Mouse (Mus musculus): ENCODE data around the gene Tnrc18.
A peak's percentile ranks its signal among the peaks of the same experiment; 100 is the strongest.

The Tnrc18 gene

DNA sequence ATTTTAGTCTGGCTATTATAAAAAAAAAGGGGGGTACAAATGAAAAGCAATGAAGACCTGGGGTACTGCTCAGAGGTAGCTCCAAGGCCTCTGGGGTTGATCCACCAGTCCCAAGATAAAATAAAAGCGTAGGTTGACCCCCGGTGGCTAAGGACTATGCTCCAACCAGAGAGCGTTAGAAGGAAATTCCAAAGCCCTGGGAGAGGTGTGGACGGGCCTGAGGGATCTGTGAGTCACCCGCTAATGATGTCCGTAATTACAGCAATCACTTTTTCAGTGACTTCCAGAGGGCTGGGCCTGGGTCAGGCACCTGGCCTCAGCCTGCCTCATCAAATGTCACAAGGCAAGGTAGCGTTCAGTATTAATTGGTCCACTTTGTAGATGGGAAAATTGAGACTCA is 9.8 kb downstream of the Tnrc18 start:
- DNase-seq, result no peak

DNA sequence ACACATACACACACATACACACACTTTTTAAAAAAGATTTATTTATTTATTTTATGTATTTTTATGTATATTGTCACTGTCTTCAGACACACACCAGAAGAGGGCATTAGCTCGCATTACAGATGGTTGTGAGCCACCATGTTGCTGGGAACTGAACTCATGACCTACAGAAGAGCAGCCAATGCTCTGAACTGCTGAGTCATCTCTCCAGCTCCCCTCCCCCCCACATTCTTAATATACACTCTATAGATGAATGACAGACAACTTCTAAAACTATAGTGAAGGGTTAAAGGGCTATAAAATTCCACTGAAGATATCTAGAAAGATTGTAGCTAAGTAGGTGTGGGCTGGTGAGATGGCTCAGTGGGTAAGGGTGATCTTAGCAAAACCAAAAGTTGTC is 13.7 kb downstream of the Tnrc18 start:
- no peak for DNase-seq

DNA sequence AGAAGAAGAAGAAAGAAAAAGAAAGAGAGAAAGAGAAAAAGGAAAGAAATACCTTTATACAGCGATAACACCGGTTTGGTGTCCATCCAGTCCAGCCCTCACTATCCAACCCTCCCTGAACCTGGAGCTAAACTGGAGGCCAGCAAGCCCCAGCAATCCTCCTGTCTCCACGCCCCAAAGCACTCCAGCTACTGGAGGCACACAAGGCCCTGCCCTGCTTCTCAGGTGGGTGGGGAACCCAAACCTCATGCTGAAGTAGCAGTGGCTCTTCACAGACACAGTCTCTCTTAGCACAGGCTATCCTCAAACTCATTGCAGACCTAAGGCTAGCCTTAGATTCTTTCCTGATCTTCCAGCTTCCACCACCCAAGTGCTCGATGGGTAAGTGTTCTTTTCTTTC is 14.6 kb downstream of the Tnrc18 start:
- DNase-seq, result no peak

DNA sequence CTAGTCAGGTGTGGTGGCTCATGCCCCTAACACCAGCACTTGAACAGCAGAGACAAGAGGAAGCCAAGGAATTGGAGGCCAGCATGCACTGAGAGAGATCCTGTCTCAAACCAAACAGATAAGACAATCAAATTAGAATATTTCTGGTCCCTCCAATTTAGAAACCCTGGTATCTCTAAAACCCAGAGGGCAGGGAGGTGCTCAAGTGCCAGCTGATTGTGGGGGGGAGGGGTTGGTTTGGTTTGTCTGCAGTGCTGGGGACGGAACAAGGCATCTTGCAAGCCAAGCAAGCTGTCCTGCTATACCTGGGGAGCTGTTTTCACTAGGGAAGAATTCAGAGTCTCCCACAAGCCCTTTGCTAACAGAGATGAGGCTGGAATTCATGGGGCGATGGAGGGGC is 15.5 kb downstream of the Tnrc18 start:
- no peak for DNase-seq

DNA sequence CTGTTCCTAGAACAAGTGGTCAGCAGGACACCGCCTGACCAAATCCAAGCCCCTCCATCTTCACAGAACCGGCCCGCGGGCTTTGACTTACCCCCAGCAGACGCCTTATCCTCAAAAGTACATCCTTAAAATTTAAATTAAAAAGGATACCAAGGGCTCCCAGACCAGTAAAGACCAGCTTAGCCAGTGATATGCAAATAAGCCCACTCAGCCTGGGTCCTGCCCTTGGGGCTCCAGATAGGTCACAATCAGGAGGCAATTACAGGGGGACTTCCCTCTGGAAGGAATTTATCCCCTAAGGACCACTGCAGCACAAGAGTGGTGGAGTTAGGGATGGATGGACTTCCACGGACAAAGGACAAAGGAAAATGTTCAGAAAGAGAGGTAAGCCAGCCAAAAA is 16.8 kb downstream of the Tnrc18 start:
- DNase-seq, result no peak

DNA sequence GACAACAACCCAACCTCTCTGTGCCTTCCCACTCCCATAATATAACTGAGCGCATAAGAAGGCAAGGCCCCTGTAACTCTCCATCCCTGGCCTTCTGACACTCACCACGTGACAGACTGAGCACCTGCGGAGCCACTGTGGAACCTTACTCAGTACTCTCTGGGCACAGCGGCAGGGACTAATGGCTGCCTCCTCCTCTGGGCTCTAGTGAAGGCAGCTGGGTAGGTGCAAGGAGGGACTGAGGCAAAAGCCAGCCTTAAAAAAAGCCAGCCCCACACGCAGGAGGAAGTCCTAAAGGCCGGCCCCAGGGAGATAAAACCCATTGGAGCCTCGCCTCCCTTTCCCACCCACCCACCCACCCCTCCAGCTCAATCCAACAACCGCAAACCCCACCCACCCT is 17.3 kb downstream of the Tnrc18 start:
- peak; percentile 23 for DNase-seq

DNA sequence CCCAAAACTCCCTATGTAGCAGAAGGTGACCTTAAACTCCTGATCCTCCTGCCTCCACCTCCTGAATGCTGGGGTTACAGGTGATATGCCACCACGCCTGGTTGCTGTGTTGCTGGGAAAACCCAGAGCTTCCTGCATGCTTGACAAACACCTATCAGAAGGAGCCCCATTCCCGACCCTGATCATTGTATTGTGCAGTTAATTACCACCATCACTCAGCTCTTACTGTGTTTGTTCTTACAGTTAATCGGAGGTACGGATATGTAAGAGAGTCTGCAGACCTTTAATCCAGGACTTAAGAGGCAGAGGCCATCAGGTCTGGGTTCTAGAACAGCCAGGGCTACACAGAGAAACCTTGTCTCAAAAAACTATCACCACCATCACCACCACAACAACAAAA is 18.2 kb downstream of the Tnrc18 start:
- DNase-seq, result no peak

DNA sequence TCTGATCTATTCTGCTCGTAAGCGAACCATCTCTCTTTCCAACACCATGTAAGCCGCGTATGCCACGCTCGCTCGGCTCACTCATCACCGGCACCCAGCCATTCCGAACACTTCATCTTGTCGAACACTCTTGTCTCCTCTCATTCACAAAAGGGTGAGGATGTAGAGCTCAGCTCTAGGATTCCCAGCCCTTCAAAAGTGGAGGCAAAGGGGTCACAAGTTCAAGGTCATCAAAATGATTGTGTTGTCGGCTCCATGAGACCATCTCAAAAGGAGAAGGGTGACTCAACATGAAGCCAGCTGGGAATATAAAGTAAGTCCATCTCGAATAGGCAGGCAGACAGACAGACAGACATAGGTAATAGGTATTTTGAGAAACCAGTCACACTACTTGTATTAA is 19.3 kb downstream of the Tnrc18 start:
- no peak for DNase-seq

DNA sequence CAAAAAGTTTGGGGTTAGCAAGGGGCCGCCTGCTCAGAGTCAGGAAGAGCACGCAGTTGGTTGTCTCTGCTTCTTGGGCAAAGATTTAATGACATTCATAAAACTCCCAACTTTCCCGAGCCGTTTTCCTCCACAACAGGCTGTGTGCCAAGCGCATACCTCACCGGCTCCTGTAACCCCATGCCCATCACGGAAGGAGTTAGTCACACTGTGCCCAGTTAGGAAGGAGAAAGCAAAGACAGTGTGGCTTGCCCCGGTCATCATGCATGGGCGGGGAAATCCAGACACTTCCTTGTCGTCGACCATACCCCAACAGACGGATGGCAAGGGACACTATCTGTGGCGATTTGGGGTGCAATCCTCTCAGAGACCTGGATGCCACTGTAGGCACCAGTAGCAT is 19.8 kb downstream of the Tnrc18 start:
- DNase-seq, result no peak

DNA sequence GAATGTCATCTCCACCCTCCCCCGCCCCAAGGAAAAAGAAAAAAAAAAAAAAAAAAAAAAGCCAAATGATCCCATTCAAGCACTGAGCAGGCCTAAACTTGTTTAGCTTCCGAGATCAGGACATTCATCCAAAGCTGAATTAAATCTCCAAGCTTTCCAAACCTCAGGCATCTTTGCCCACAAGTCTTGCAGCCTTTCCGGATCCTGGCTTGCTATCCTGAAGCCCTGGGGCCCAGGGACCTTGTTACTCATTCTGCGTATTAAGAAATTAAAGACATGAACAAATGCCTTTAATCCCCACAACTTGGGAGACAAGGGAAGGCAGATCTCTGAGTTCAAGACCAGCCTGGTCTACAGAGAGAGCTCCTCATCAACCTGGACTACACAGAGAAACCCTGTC is 20.5 kb downstream of the Tnrc18 start:
- DNase-seq, result no peak

DNA sequence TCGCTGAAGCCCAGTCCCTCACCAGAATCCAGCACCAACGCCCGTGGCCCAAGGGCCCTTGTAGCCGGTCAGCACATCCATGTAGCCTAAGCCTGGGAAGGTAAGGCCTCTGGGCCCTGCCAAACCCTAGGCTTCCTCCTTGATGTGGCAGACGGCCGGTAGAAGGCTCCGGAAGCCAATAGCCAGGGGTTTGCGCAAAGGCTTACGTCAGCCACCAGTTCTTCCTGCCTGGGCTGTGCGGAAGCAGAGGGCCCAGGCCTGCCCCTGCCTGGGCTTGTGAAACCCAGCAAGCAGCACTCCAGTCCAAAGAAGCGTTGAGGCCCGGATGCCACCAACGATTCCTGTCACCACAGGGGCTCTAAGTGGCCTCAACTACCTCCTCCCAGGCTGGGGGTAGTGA is 22.9 kb downstream of the Tnrc18 start:
- DNase-seq, result peak; percentile 84

DNA sequence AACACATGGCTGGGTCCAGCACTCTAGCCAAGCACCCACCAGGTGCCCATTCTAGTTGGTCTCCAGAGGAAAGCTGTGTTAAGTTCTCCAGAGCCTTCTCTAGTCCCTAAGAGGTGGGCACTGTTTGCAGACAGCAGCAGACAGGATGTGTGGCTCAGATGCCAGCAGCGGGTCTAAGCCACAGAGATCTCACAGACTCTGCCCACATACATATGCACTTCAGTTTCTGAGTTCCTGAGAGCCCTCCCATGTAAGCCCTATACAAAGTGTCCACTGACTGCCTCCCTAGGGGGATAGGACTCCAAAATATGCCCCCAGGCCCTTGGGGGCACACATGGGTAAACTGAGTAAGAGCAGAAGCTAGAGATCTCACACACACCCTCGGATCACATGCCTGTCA is 23.3 kb downstream of the Tnrc18 start:
- peak; percentile 69 for DNase-seq

DNA sequence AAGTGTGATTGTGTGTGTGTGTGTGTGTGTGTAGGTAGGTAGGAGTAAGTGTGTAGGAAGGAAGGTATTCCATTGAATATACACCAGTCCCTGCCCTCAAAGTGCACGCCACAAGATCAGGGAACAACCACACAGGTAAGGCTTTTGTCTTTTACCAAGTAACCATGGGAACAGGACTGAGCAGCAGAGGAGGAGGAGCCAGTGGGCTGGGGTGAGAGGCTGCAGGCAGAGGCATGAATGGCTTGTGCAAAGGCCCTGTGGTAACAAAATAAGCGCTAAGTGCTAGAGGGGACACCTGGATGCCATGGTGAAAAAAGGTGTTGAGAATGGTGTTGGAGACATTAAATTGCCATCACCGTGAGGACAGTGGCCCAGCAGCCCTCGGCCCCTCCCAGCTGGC is 24.9 kb downstream of the Tnrc18 start:
- DNase-seq, result no peak

DNA sequence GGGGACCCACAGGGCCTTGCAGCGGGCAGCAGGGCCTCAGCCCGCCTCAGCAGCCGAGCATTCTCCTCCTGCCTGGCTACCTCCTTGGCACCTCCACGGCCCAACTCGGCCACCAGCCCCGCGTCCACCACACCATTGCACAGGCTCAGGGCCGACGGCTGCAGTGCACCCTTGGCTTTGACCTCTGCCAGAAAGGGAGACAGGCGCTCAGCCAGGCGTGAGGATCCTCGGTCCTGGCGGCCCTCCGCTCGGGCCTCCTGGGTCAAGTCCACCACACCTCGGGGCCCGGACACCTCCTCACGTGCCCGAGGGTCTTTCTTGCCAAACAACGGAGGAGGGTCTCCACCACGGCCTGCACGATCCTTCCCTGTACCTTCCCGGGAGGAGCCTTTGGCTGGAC is 29.2 kb downstream of the Tnrc18 start:
- no peak for DNase-seq

DNA sequence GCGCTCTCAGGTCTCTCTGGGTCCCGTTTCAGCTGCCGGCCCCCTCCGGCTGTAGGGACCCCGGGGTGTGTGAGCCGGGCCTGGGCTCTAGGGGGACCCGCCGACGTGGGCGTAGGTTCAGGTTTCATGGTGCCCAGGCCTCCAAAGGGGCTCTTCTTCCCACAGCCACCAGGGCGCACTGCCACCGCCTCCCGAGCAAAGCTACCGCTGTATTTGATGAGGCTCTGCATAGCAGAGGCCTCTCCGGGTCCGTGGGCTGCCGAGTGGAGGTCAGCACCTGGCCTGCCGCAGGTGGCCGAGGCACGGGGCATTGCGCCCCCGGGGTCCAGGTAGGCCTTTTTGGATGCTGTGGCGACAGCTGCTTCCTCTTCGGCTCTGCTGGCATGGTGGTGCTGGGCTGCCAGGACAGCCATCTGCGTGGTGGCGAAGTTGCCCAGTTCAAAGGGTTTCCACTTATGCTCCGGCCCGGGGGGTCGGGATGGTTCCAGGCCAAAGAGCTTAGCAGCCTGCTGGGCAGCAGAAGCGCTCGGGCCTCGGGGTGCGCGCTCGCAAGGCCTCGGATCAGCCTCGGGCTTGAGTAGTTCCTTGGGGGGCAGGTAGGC is 30.1 kb downstream of the Tnrc18 start:
- no peak for DNase-seq

DNA sequence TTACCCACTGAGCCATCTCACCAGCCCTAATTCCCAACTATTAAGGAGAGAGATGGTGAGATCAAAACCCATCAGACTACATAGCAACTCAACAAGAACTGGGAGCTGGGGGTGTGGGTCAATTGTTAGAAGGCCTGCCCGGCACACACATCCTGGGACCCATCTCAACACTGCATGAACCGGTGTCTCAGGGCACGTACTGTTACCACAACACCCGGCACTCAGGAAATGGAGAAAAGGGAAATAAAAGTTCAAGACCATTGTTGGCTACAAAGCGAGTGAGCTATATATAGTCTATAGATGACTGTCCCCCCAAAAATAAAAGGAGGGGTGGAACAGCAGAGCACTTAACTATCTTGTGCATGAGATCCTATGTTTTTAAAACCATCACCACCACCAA is 30.8 kb downstream of the Tnrc18 start:
- no peak for DNase-seq

DNA sequence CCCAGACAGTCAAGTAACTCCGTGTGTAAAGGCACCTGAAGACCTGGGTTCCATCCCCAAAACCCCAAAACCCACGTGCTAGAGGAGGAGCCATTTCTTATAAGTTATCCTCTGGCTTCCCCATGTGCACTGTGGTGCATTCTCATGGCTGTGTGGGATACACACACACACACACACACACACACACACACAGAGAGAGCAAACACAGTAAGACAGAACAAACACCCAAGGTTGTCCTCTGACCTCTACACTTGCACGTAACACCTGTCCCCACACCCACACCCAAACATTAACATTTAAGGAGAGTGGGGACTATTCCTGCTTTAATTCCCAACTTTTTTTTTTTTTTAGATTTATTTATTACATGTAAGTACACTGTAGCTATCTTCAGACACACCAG is 31.2 kb downstream of the Tnrc18 start:
- no peak for DNase-seq

DNA sequence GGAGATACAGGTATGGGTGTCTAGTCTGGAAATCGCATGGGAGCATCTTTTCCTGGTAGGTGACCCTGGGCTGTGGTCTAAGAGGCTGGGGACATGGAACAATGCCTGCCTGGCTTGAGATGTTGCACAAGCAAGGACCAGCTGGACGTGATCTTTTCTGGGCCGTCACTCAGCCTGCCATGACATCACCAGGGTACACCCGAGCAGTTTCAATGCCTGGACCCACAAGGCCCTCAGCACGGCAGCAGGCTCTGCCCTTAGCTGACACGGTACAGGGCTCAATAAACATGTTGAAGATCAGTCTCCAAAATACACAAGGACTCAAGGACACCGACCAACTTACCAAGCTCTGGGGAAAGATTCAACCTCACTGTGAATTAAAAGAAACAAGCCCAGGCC is 34.3 kb downstream of the Tnrc18 start:
- DNase-seq, result no peak

DNA sequence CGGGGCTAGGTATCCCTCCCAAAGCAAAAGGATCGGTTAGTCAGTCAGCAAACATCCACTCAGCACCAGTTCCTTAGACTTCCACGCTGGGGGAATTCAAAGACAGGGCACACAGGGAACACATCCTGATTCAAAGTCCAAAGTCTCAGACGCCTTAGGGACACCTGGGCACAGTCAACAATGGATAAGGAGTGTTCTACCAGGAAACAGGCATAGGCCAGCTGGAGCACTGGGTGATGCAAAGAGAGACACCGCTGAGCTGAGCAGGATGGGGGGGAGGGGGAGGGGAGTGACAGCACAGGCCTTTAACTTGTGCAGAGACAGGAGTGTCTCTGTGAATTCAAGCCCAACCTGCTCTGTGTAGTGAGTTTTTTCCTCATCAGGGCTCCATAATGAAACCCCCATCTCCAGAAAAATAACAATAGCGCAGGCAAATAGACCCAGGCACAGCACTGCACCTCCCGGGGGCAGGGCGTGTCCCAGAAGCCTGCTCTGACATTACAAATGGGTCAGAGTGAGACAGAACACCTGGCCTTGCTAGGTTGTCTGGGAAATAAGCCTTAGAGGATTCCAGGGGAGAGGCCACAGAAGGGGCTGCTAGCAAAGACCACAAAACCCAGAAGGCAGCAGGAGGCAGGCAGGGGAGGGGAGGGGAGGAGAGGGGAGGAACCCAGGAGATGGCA is 34.9 kb downstream of the Tnrc18 start:
- no peak for DNase-seq

DNA sequence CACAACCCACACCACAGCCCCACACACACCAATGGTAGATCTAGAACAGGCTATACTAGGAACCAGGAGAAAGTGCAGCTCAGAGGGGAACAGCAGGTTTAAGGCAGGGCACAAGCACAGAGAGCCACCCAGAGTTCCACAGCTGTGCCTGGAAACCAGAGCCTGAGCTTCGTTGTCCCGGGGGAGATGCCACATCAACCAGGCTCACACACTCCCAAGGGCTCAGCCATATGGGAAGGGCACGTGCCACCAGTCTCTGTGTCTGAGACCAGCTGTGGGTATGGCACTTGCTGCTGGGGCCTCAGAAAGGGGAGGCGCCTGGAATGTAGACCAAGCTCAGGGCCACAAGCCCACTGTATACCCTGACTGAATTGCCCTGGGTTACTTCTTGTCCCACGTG is 36.9 kb downstream of the Tnrc18 start:
- DNase-seq, result no peak

DNA sequence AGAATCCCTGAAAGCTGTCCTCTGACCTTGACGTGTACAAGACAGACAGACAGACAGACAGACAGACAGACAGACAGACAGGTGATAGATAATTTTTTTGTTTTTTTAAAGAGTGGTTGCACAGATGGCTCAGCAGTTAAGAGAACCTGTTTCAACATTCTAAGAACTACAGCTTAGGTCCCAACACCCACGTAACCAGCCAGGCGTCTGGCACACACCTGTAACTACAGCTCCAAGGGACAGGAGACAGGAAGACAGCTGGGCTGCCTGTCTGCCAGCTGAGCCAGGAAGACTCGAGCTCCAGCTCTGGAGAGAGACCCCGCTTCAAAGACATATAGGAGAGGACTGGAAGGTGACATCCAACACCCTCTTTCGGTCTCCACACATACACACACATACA is 38.6 kb downstream of the Tnrc18 start:
- DNase-seq, result no peak

DNA sequence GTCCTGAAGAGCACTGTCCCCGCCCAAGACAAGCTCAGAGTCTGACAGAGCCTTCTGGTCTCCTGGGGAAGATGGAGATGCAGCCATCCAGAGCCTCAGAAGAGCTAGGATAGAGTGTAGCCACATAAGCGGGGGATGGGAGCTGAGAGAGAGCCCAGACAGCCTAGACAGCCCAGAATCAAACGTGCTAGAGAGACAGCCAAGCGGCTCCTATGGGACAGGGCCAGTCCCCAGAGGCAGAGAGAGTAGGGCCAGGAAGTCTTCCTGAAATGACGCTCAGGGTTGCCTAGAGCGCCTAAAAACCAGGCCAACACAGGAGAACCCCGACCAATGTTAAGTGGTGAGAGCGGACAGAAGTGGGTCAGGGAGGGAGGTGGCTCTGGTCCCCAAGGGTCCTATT is 39.3 kb downstream of the Tnrc18 start:
- no peak for DNase-seq

DNA sequence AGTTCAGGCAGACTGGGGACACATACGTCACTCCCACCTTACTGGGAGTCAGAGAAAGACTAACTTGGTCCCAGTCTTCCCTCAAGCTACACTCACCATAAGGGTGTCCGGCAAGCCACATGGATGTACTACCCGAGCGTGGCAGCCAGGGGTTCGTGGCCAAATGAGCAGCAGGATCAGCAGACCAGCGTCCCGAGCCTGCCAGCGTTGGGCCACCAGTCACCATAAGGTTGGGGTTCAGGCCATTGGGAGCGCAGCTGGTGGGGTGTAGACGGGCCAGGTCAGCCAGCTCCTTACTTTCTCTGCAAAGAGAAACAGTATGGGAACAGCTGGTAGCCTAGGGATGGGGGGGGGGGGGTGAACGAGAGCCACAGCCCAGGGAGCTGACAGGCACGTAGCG is 41.4 kb downstream of the Tnrc18 start:
- DNase-seq, result no peak

DNA sequence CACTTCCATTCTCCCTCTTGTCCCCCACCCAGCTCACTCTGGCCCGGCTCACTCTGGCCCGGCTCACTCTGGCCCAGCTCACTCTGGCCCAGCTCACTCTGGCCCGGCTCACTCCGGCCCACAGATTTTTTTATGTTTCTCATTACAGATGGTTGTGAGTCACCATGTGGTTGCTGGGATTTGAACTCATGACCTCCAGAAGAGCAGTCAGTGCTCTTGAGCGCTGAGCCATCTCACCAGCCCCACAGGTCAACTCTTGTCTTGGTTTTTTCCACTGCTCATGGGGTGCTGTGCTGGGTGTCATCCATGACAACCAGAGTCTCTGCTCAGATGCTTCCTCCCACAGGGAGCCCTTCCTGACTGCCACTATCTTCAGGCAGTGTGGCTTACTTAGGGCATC is 42.7 kb downstream of the Tnrc18 start:
- DNase-seq, result no peak

DNA sequence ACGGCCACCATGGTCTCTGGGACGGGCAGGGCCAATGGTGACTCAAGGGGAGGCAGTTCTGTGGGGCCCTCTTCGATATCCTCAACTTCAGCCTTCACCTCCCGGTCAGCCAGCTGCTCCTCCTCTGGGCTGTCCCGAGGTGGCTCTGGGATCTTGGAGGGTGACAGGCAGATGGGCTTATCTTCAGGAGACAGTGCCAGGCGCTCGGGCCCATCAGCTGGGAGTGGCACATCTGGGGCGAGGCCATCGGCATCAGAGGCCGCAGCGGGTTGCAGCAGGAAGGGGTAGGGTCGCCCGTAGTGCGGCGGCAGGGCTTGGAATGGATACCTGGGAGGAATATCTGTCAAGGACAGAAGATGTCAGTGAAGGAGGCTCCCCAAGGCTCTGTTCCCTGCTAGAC is 45.5 kb downstream of the Tnrc18 start:
- DNase-seq, result no peak
